Mouse (Mus musculus): Measurements from ENCODE around the gene Zfp937. TPM values are rescaled to one million over a fixed set of nuclear protein-coding genes. Genes with fewer than 3 reads are reported as not detected.
"Not testable (repeated sequence)": the region's sequence is repeated elsewhere in the genome, so short reads cannot be mapped to it uniquely, and the experiment has no call there.

Zfp937 gene
- total RNA-seq (2021): 1 to 10 TPM; 9.6 to 9.7 TPM
- long read RNA-seq, experiment 1, partial matches to known transcripts: 0 of 5 reads
- long read RNA-seq, experiment 1, other reads (novel, unspliced or antisense): 3 of 5 reads
- long read RNA-seq, experiment 2, partial matches to known transcripts: 0 of 2 reads
- long read RNA-seq, experiment 2, other reads (novel, unspliced or antisense): 1 of 2 reads

GRCm38 (mm10) chr2:150217600-150218362 is at the start of gene Zfp937:
Gene Zfp937, plus strand, starts transcription at chr2:150218073.
- intact Hi-C loops (cut with DNase I): loop anchor here (5.0 kb wide), 1 partner anchor 235 kb away; the partner anchor contains the start of gene Zfp442
- peak within 1 kb of the TSS; percentile 47 for H3K4me3 ChIP-seq
- not testable (repeated sequence) for H3K27ac ChIP-seq
- DNase-seq (ENCODE audit: extremely low spot score in 1 of 2, low spot score in 2 of 2): peak; percentile 76 to 78

GRCm38 (mm10) chr2:150173833-150174232 is 44.0 kb upstream of the Zfp937 start:
- TF ChIP-seq CTCF (IDR thresholded peaks at IDR 0.05): no peak
- Histone ChIP-seq H3K4me3 (no peak overlapping the region), H3K27ac (no peak overlapping the region)
- DNase-seq (ENCODE audit: extremely low spot score in 1 of 2, low spot score in 2 of 2): no peak
- intact Hi-C loops (cut with DNase I): no loop called here

GRCm38 (mm10) chr2:150179579-150179978 is 38.3 kb upstream of the Zfp937 start, which contains the start of gene Gm10770:
Gene Gm10770, minus strand, starts transcription at chr2:150179679.
- H3K4me3 ChIP-seq; H3K27ac ChIP-seq; DNase-seq (ENCODE audit: extremely low spot score in 1 of 2, low spot score in 2 of 2); intact Hi-C loops (cut with DNase I): not testable (repeated sequence)

GRCm38 (mm10) chr2:150181046-150181445 is 36.8 kb upstream of the Zfp937 start:
- H3K4me3 ChIP-seq; intact Hi-C loops (cut with DNase I); H3K27ac ChIP-seq; DNase-seq (ENCODE audit: extremely low spot score in 1 of 2, low spot score in 2 of 2): not testable (repeated sequence)

- DNase-seq (ENCODE audit: extremely low spot score in 1 of 2, low spot score in 2 of 2); H3K4me3 ChIP-seq; H3K27ac ChIP-seq; intact Hi-C loops (cut with DNase I): not testable (repeated sequence)
Observed at GRCm38 (mm10) chr2:150181570-150181999, 36.3 kb upstream of the Zfp937 start, which contains the start of gene Gm14139. Gene Gm14139, plus strand, starts transcription at chr2:150181755.

- DNase-seq (ENCODE audit: extremely low spot score in 1 of 2, low spot score in 2 of 2); H3K27ac ChIP-seq: not testable (repeated sequence)
- peak overlapping the region; percentile 47 for H3K4me3 ChIP-seq
- intact Hi-C loops (cut with DNase I): loop anchor here (5.0 kb wide), 1 partner anchor 234 kb away; the partner anchor contains the start of gene Zfp442
Observed at GRCm38 (mm10) chr2:150218363-150218725, 471 bp downstream of the Zfp937 start.

- DNase-seq (ENCODE audit: extremely low spot score in 1 of 2, low spot score in 2 of 2); H3K4me3 ChIP-seq; intact Hi-C loops (cut with DNase I); H3K27ac ChIP-seq: not testable (repeated sequence)
Observed at GRCm38 (mm10) chr2:150223263-150223662, 5.4 kb downstream of the Zfp937 start.

GRCm38 (mm10) chr2:150243211-150243610 is 25.3 kb downstream of the Zfp937 start:
- Histone ChIP-seq H3K4me3 (no peak overlapping the region), H3K27ac (no peak overlapping the region)
- no peak for TF ChIP-seq CTCF (IDR thresholded peaks at IDR 0.05)
- intact Hi-C loops (cut with DNase I): loop anchor here (10.0 kb wide), 1 partner anchor 82 kb away; the partner anchor contains the start of gene Gm10130
- DNase-seq (ENCODE audit: extremely low spot score in 1 of 2, low spot score in 2 of 2): no peak

GRCm38 (mm10) chr2:150255491-150255890 is 37.6 kb downstream of the Zfp937 start, which contains the start of gene Gm21994:
Gene Gm21994, minus strand, starts transcription at chr2:150255591.
- H3K4me3 ChIP-seq; DNase-seq (ENCODE audit: extremely low spot score in 1 of 2, low spot score in 2 of 2); intact Hi-C loops (cut with DNase I); H3K27ac ChIP-seq: not testable (repeated sequence)

- intact Hi-C loops (cut with DNase I); H3K27ac ChIP-seq; DNase-seq (ENCODE audit: extremely low spot score in 1 of 2, low spot score in 2 of 2); H3K4me3 ChIP-seq: not testable (repeated sequence)
Observed at GRCm38 (mm10) chr2:150256861-150257260, 39.0 kb downstream of the Zfp937 start.

- H3K4me3 ChIP-seq; intact Hi-C loops (cut with DNase I); DNase-seq (ENCODE audit: extremely low spot score in 1 of 2, low spot score in 2 of 2); H3K27ac ChIP-seq: not testable (repeated sequence)
Observed at GRCm38 (mm10) chr2:150257291-150257690, 39.4 kb downstream of the Zfp937 start, which contains the start of gene Gm14124. Gene Gm14124, plus strand, starts transcription at chr2:150257517.

Other genes starting within 250 kb of the Zfp937 start
- gene Zfp120, start 81.4 kb upstream of the Zfp937 start, total RNA-seq (2021): 10 to 100 TPM; 10.7 to 11.0 TPM
- gene Gm10770, start 38.4 kb upstream of the Zfp937 start, total RNA-seq (2021): not detected
- not detected for gene Gm14139, start 36.3 kb upstream of the Zfp937 start, total RNA-seq (2021)
- gene Gm21994, start 37.5 kb downstream of the Zfp937 start, total RNA-seq (2021): 1 to 10 TPM; 6.5 to 7.9 TPM
- gene Gm14124, start 39.4 kb downstream of the Zfp937 start, total RNA-seq (2021): under 1 TPM; 0.32 to 0.37 TPM
- gene Gm10130, start 105.6 kb downstream of the Zfp937 start, total RNA-seq (2021): 1 to 10 TPM in 1 of 2 experiments, not detected in 1; 2.6 TPM
- 1 to 10 TPM; 8.4 to 9.2 TPM for gene 3300002I08Rik, start 144.7 kb downstream of the Zfp937 start, total RNA-seq (2021)
- gene Zfp442, start 233.4 kb downstream of the Zfp937 start, total RNA-seq (2021): 1 to 10 TPM; 6.4 to 8.3 TPM

Data from left cerebral cortex, adult 2 months (tissue).